Mouse (Mus musculus) embryonic facial prominence, embryonic 14.5 days (tissue): ENCODE results near the gene Faap20. TPM values are rescaled to one million over a fixed set of nuclear protein-coding genes. Genes with fewer than 3 reads are reported as not detected.

ENCODE experiments used
- ATAC-seq: fragments of 200-750 bp; cut with Nextera tagmentation; 2 replicates; pipeline ENCODE4 v1.8.0; 2017; ENCODE audit warnings: low read depth, moderate number of reproducible peaks, moderate TSS enrichment
- DNase-seq: peaks from one replicate; pipeline ENCODE4 v3.0.0-alpha.2; 2015; ENCODE audit warnings: low spot score
- H3K27ac ChIP-seq: fragments of 300-500 bp; sonication (generic); replicated peaks from 2 replicates; pipeline ENCODE4 v1.5.1; 2014; ENCODE audit warnings: low read depth, mild to moderate bottlenecking, low read length, moderate library complexity
- H3K27me3 ChIP-seq: fragments of 300-500 bp; sonication (generic); replicated peaks from 2 replicates; pipeline ENCODE4 v1.6.1; 2014; ENCODE audit warnings: low read length; ENCODE audit not compliant: control insufficient read depth, insufficient read depth
- H3K36me3 ChIP-seq: fragments of 300-500 bp; sonication (generic); 2 replicates; pipeline ENCODE4 v1.6.1; 2014; ENCODE audit warnings: low read length, mixed read lengths; ENCODE audit not compliant: control insufficient read depth, insufficient read depth
- H3K4me1 ChIP-seq: fragments of 300-500 bp; sonication (generic); 2 replicates; pipeline ENCODE4 v1.6.1; 2014; ENCODE audit warnings: antibody characterized with exemption, low read length; ENCODE audit not compliant: control insufficient read depth, insufficient read depth
- H3K4me2 ChIP-seq: fragments of 300-500 bp; sonication (generic); 2 replicates; pipeline ENCODE4 v1.6.1; 2014; ENCODE audit warnings: low read depth, mild to moderate bottlenecking, low read length, moderate library complexity, mixed read lengths
- H3K4me3 ChIP-seq: fragments of 300-500 bp; sonication (generic); 2 replicates; pipeline ENCODE4 v1.5.1; 2014; ENCODE audit warnings: low read depth, mild to moderate bottlenecking, low read length
- H3K9ac ChIP-seq: fragments of 300-500 bp; sonication (generic); 2 replicates; pipeline ENCODE4 v1.6.1; 2014; ENCODE audit warnings: low read depth, mild to moderate bottlenecking, low read length, moderate library complexity, mixed read lengths
- H3K9me3 ChIP-seq: fragments of 300-500 bp; sonication (generic); 2 replicates; pipeline ENCODE4 v1.6.1; 2016; ENCODE audit warnings: low read length; ENCODE audit not compliant: control insufficient read depth
- WGBS: fragments of 180-500 bp; shearing (Covaris S2); extraction: QIAGEN DNeasy Blood & Tissue Kit; methylation state at CpG from one replicate; pipeline ENCODE4 v1.1.7; 2014; 5-methylcytosine and 5-hydroxymethylcytosine counted together
- polyA plus RNA-seq: library from polyadenylated mRNA; unstranded; fragments of >200 nt; fragmentation: Nextera tagmentation; extraction: Ambion mirVana; gene quantifications from 2 replicates; pipeline ENCODE4 v1.2.1, GENCODE M21; 2014

Gene Faap20
- polyA plus RNA-seq, 1 experiment from 2014 or later: 66.1 TPM

DNA sequence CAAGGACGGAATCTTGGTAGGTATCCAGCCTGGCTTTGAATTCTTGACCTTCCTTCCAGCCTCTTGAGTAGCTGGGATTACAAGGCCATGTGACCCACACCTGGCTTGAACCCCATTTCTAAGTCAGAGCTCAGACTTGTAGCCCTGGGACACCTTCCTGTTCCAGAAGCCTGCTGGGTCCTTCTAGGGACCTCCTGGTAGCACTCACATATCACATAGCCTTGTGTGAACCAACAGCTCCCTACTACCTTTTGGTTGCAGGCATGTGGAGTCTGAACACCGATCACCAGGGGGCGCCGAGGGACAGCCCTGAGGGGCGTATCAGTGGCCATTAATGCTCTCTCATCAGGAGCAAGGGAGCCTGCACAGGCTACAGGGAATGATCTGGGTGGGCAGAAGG lies 18.8 kb downstream of the Faap20 start:
- no peaks in the 10 kb centered on the region for H3K27me3 ChIP-seq
- ATAC-seq (peak; percentile 69), DNase-seq (peak; percentile 74)
- no peak overlapping the region for H3K9ac ChIP-seq
- no peak overlapping the region for H3K4me3 ChIP-seq
- WGBS: 32% methylated on average over 5 of the region's 5 CpGs
- H3K27ac ChIP-seq: peak overlapping the region; percentile 33; the same call in 1 of the 2 replicates
- H3K36me3 ChIP-seq: no peaks in the 10 kb centered on the region
- no peak overlapping the region for H3K4me2 ChIP-seq
- H3K9me3 ChIP-seq: no peaks in the 10 kb centered on the region
- peaks cover 22% of the 10 kb centered on the region for H3K4me1 ChIP-seq

DNA sequence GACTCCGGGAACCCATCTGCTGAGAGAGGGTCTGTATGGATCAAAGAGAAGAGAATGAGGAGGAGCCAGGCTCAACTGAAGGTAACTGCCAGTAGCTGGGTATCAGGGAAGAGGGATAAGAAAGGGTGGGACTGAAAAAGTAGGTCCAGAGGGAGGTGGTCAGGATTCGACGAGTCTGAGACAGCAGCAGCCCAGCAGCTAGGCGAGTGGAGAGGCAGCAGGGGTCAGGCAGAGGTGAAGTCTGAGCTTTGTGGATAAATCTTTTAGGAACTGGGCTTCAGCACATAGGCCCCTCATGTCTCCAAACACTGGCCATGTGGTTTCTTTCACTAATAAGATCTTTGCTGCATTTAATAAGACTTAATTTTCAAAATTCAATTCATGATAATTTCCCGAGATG lies 24.8 kb downstream of the Faap20 start:
- Histone ChIP-seq H3K9me3 (no peaks in the 10 kb centered on the region), H3K9ac (no peak overlapping the region), H3K4me2 (no peak overlapping the region), H3K4me3 (no peak overlapping the region), H3K36me3 (no peaks in the 10 kb centered on the region), H3K27ac (no peak overlapping the region), H3K27me3 (no peaks in the 10 kb centered on the region), H3K4me1 (peaks cover 18% of the 10 kb centered on the region)
- DNase-seq: no peak
- 35% methylated on average over 5 of the region's 5 CpGs for WGBS
- ATAC-seq: no peak

DNA sequence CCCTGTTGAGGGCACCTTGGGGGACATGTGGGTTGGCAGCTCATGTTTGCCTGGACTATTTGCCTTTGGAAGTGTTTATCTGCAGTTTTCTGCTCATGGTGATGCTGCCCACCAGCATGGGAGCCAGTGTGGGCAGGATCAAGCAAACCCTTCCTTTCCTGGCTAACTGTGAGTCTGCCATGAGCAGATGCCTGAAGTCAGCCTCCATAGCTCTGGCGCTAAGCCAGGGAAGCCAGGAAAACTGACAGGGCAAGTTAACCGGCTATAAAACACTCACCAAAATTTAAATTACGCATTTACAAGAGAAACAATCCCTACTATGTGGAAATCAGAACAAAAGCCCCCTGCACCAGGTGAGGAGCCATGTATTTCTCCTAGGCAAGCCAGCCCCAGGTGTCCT lies 25.2 kb downstream of the Faap20 start:
- no peaks in the 10 kb centered on the region for H3K36me3 ChIP-seq
- 55% methylated on average over 3 of the region's 3 CpGs for WGBS
- ATAC-seq (no peak), DNase-seq (peak; percentile 45)
- no peaks in the 10 kb centered on the region for H3K9me3 ChIP-seq
- H3K27me3 ChIP-seq: no peaks in the 10 kb centered on the region
- H3K4me2 ChIP-seq: no peak overlapping the region
- H3K9ac ChIP-seq: no peak overlapping the region
- no peak overlapping the region for H3K4me3 ChIP-seq
- no peak overlapping the region for H3K27ac ChIP-seq
- peaks cover 18% of the 10 kb centered on the region for H3K4me1 ChIP-seq

DNA sequence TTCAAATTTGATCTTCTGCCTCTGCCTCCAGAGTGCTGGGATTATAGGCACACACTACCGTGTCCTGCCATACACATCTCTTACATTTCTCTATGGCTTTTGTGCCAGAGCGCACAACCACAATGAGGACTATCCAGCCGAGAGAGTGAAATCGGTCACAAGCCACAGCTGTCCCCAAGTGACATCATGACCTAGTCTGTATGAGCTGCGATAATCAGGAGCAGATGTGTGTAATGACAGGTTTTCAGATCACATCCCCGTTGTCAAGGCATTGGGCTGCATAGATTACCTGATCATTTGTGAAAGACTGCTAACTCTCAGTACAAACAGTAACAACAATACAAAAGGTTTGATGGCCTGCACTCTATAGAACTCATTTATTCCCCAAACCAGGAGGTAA lies 28.4 kb downstream of the Faap20 start:
- Histone ChIP-seq H3K9ac (no peak overlapping the region), H3K4me1 (peaks cover 46% of the 10 kb centered on the region), H3K27ac (peak overlapping the region; percentile 12; the same call in 1 of the 2 replicates), H3K36me3 (no peaks in the 10 kb centered on the region), H3K4me3 (no peak overlapping the region), H3K9me3 (no peaks in the 10 kb centered on the region), H3K27me3 (no peaks in the 10 kb centered on the region), H3K4me2 (no peak overlapping the region)
- ATAC-seq (no peak), DNase-seq (peak; percentile 62)
- 39% methylated on average over 6 of the region's 6 CpGs for WGBS

DNA sequence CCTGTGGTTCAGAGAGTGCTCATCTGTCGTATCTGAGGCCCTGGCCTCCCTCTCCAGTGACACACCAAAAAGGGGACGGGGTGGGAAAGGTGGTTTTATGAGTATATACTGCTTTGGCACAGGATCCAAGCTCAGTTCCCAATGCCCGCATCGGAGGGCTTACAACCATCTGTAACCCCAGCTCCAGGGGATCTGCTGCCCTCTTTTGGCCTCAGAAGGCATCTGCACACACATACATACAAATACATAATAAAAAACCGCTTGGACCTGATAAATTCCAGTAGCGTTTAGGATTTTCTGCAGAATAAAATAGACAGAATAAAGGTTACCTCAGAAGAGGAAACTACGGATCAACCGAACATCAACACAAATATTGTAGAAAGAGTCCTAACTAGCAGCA lies 29.5 kb downstream of the Faap20 start:
- Histone ChIP-seq H3K4me2 (no peak overlapping the region), H3K9ac (no peak overlapping the region), H3K4me1 (peaks cover 55% of the 10 kb centered on the region), H3K4me3 (no peak overlapping the region), H3K36me3 (no peaks in the 10 kb centered on the region), H3K27me3 (no peaks in the 10 kb centered on the region), H3K27ac (no peak overlapping the region), H3K9me3 (no peaks in the 10 kb centered on the region)
- WGBS: 80% methylated on average over 8 of the region's 8 CpGs
- ATAC-seq (no peak), DNase-seq (no peak)

DNA sequence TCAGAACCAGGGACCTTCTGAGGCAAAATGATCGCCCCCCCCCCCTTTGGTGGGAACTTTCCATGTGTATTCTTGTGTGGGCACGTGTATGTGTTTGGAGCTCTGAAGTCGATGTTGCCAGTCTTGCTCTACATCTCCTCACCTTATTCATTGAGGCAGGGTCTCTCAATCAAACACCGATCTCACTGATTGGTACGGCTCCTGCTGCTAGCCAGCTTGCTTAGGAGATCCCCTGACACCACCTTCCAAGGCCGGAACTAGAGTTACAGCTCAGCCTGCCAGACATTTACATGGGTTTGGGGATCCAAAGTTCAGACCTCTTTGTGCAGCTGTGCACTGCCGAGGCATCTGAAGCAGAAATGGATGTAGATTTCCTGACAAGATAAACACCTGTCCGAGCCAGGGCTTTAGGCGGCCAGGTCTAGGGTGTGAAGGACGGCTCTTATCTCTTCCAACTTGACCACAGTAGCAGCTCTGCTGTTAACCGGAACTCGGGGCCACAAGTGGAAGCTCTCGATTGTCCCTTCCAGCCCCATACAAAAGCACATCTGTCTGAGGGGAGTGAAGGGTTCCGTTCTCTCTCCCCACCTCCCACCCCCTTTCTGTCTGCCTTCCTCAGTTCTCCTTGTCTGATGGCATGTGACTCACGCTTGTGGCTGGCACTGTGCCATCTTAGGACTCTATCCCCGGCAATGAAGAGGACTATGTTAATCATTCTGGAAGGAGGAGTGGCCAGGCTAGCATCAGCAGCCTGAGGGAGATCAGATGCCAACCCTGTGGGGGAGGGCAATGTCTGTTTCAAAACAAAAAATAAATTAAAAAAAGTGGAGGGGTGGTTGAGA lies 30.5 kb downstream of the Faap20 start:
- H3K9me3 ChIP-seq: no peaks in the 10 kb centered on the region
- H3K27me3 ChIP-seq: no peaks in the 10 kb centered on the region
- peak; percentile 75 for DNase-seq
- 61% methylated on average over 16 of the region's 16 CpGs for WGBS
- no peak overlapping the region for H3K9ac ChIP-seq
- no peak overlapping the region for H3K4me3 ChIP-seq
- H3K36me3 ChIP-seq: no peaks in the 10 kb centered on the region
- ATAC-seq: no peak
- H3K4me2 ChIP-seq: no peak overlapping the region
- H3K27ac ChIP-seq: no peak overlapping the region
- peaks cover 60% of the 10 kb centered on the region for H3K4me1 ChIP-seq

DNA sequence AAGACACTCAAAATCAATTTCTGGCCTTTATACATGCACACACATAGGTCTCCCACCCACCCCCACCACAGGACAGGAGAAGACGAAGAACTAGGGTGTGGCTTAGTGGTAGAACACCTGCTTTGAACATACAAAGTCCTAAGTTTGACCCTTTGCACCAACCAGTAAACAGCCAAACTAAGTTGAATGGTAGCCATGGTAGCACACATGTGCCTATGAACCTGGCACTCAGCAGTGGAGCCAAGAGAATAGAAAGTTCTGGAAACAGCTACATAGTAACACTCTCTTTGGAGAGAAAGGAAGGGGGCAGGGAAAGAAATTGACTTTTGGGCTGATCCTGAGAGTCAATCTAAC lies 31.1 kb downstream of the Faap20 start:
- Histone ChIP-seq H3K36me3 (no peaks in the 10 kb centered on the region), H3K4me1 (peaks cover 63% of the 10 kb centered on the region), H3K27ac (no peak overlapping the region), H3K4me2 (no peak overlapping the region), H3K4me3 (no peak overlapping the region), H3K9ac (no peak overlapping the region), H3K9me3 (no peaks in the 10 kb centered on the region), H3K27me3 (no peaks in the 10 kb centered on the region)
- DNase-seq (no peak), ATAC-seq (no peak)
- WGBS: 86% methylated on average over 1 of the region's 1 CpGs

DNA sequence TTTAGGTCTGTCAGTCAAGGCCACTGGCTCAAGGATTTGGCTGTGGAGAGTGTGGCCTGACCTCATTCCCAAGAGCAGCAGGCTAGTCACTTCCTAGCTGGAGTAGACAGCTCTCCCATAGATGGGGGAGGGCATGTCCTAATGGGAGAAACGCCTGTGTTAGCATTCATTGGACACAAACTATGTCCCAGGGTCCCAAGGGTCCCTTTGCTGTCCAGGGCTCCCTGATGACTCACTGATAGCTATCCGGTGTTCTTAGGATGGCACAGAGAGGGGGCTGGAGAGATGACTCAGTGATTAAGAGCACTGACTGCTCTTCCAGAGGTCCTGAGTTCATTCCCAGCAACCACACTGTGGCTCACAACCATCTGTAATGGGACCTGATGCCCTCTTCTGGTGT lies 31.6 kb downstream of the Faap20 start:
- no peaks in the 10 kb centered on the region for H3K36me3 ChIP-seq
- H3K4me3 ChIP-seq: no peak overlapping the region
- H3K27me3 ChIP-seq: no peaks in the 10 kb centered on the region
- H3K4me2 ChIP-seq: no peak overlapping the region
- DNase-seq: no peak
- H3K4me1 ChIP-seq: peaks cover 63% of the 10 kb centered on the region
- no peak overlapping the region for H3K9ac ChIP-seq
- WGBS: 77% methylated on average over 2 of the region's 2 CpGs
- H3K9me3 ChIP-seq: no peaks in the 10 kb centered on the region
- peak overlapping the region; percentile 98 for H3K27ac ChIP-seq
- ATAC-seq: no peak

DNA sequence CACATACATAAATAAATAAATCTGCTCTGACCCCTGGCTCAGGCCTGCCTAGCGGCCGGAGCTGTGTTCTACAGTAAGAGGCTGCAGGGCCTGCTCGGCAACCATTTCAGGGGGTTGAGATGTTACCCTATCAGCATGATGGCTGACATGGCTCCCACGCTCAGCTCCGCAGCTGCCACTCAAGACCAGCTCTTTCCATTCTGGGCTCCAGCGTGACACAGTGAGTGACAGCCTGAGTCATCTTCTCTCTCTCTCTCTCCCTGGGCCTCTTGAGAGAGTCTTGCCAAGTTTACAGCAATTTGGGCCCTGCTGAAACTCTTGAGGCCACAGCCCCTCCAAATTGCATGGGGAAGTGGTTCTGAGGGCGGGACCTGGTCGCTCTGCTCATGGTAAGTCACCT lies 32.0 kb downstream of the Faap20 start:
- ATAC-seq (no peak), DNase-seq (peak; percentile 38)
- peaks cover 63% of the 10 kb centered on the region for H3K4me1 ChIP-seq

More for the DNA sequence above, 32.0 kb downstream of the Faap20 start:
- peak overlapping the region; percentile 98 for H3K27ac ChIP-seq
- peak overlapping the region; percentile 9; the same call in 1 of the 2 replicates for H3K9ac ChIP-seq
- H3K27me3 ChIP-seq: no peaks in the 10 kb centered on the region
- WGBS: 91% methylated on average over 8 of the region's 8 CpGs
- no peak overlapping the region for H3K4me3 ChIP-seq
- no peaks in the 10 kb centered on the region for H3K9me3 ChIP-seq
- H3K36me3 ChIP-seq: no peaks in the 10 kb centered on the region
- H3K4me2 ChIP-seq: no peak overlapping the region
